Mouse (Mus musculus) forebrain, embryonic 11.5 days (tissue): Measurements from ENCODE around the gene Cyp4f39. TPM values are rescaled to one million over a fixed set of nuclear protein-coding genes. Genes with fewer than 3 reads are reported as not detected.
"Not testable (repeated sequence)": the region's sequence is repeated elsewhere in the genome, so short reads cannot be mapped to it uniquely, and the experiment has no call there.

Experiments
- ATAC-seq: fragments of 200-750 bp; cut with Nextera tagmentation; replicated peaks from 2 replicates; pipeline ENCODE4 v1.8.0; 2017; ENCODE audit warnings: moderate TSS enrichment; ENCODE audit not compliant: low FRiP score
- DNase-seq: peaks from one replicate; pipeline ENCODE4 v3.0.0-alpha.2; 2017; ENCODE audit warnings: low spot score
- H3K27ac ChIP-seq: fragments of 300-500 bp; sonication (generic); 2 replicates; pipeline ENCODE4 v1.5.1; 2014; ENCODE audit warnings: low read depth, low read length
- H3K27me3 ChIP-seq: fragments of 300-500 bp; sonication (generic); 2 replicates; pipeline ENCODE4 v1.6.1; 2014; ENCODE audit warnings: mild to moderate bottlenecking, low read length, mixed read lengths; ENCODE audit not compliant: control insufficient read depth, insufficient read depth
- H3K36me3 ChIP-seq: fragments of 300-500 bp; sonication (generic); 2 replicates; pipeline ENCODE4 v1.6.1; 2014; ENCODE audit warnings: mild to moderate bottlenecking, low read length, moderate library complexity, mixed read lengths; ENCODE audit not compliant: control insufficient read depth, insufficient read depth
- H3K4me1 ChIP-seq: fragments of 300-500 bp; sonication (generic); replicated peaks from 2 replicates; pipeline ENCODE4 v1.6.1; 2014; ENCODE audit warnings: low read length, mixed read lengths; ENCODE audit not compliant: control insufficient read depth, insufficient read depth
- H3K4me2 ChIP-seq: fragments of 300-500 bp; sonication (generic); 2 replicates; pipeline ENCODE4 v1.6.1; 2014; ENCODE audit warnings: low read depth, mild to moderate bottlenecking, low read length, moderate library complexity, mixed read lengths; ENCODE audit not compliant: severe bottlenecking
- H3K4me3 ChIP-seq: fragments of 300-500 bp; sonication (generic); 2 replicates; pipeline ENCODE4 v1.5.1; 2014; ENCODE audit warnings: low read depth, low read length
- H3K9ac ChIP-seq: fragments of 300-500 bp; sonication (generic); 2 replicates; pipeline ENCODE4 v1.6.1; 2014; ENCODE audit warnings: low read length
- H3K9me3 ChIP-seq: fragments of 300-500 bp; sonication (generic); 2 replicates; pipeline ENCODE4 v1.6.1; 2016; ENCODE audit warnings: low read length, mixed read lengths; ENCODE audit not compliant: control insufficient read depth
- WGBS: fragments of 180-500 bp; shearing (Covaris S2); extraction: QIAGEN DNeasy Blood & Tissue Kit; methylation state at CpG from one replicate; pipeline ENCODE4 v1.1.7; 2014; 5-methylcytosine and 5-hydroxymethylcytosine counted together
- polyA plus RNA-seq: library from polyadenylated mRNA; unstranded; fragments of >200 nt; fragmentation: Nextera tagmentation; extraction: Ambion mirVana; gene quantifications from 2 replicates; pipeline ENCODE4 v1.2.1, GENCODE M21; 2014

Gene Cyp4f39
- polyA plus RNA-seq, 1 experiment from 2014 or later, result 0.28 TPM

GRCm38 (mm10) chr17:32527748-32528147, 75.2 kb downstream of the Cyp4f39 start:
- peaks cover 3% of the 10 kb centered on the region; the same call in 1 of the 2 replicates for H3K4me1 ChIP-seq
- ATAC-seq (no peak), DNase-seq (no peak)
- no peak overlapping the region for H3K27ac ChIP-seq
- no peaks in the 10 kb centered on the region for H3K27me3 ChIP-seq
- H3K9me3 ChIP-seq, result no peaks in the 10 kb centered on the region
- no peak overlapping the region for H3K9ac ChIP-seq
- WGBS, result 87% methylated on average over 11 of the region's 11 CpGs
- H3K36me3 ChIP-seq, result no peaks in the 10 kb centered on the region
- no peak overlapping the region for H3K4me2 ChIP-seq
- no peak overlapping the region for H3K4me3 ChIP-seq

DNA sequence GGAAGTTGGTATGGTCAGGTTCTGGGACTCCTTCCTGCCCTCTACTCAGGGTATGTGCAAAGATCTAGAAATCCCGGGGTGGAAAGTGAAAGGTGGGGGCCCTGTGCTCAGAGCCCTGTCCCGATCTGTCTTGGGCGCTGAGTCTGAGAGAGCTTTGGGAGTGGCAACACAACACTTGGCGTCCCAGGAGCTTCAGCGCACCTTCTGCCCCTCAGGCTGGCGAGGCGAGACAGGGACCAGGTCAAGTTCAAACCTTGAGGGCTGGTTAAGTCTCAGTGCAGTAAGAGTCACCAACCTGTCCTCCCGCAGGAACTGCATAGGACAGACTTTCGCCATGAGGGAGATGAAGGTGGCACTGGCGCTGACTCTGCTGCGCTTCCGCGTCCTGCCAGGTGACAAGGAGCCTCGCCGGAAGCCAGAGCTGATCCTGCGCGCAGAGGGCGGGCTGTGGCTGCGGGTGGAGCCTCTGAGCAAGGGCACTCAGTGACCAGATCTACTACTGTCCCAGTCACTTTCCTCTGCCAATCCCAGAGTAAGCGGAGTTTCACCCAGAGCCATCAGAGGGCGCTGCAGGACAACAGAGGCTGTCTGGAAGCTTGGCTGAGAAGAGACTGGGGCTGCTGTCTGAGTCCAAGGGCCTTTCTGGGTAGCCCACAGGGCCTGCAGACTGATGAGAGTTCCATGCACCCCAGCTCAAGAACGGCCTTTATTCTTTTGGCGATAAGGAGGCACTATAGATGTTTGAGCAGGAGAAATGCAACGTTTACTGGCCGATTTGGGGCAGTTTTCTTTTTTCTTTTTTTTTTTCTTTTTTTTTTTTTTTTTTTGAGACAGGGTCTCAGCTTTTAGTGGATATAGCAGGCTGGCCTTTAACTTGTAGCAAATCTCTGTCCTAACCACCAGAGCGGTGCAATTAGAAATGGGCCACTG, 76.2 kb downstream of the Cyp4f39 start:
- Histone ChIP-seq H3K4me1 (peaks cover 3% of the 10 kb centered on the region; the same call in 1 of the 2 replicates), H3K4me3 (peak overlapping the region; percentile 19), H3K36me3 (no peaks in the 10 kb centered on the region), H3K9ac (peak overlapping the region; percentile 47), H3K27me3 (no peaks in the 10 kb centered on the region), H3K4me2 (peak overlapping the region; percentile 43), H3K9me3 (no peaks in the 10 kb centered on the region), H3K27ac (no peak overlapping the region)
- ATAC-seq (peak; percentile 49; the same call in 1 of the 2 replicates), DNase-seq (peak; percentile 92)
- WGBS, result 17% methylated on average over 26 of the region's 26 CpGs

DNA sequence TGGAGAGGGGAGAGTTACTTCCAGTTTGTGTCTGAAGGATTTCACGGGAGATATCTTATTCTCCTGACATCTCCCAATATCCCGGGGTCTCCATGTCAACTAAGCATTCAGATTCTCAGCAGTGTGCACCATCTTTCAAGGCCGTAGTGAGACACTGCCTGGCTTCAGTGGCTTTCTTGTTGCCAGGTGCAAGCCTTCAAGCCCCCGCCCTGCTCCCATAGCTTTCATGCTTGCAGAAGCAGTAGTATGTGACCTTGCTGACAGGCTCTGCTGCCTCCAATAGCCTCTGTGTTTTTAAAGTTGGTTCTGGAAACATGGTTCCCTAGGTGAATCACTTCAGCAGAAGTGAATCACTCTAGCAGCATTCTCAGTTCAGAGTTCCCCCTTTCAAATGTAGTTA, 79.8 kb downstream of the Cyp4f39 start:
- not testable (repeated sequence) for H3K9me3 ChIP-seq, H3K4me2 ChIP-seq, H3K4me3 ChIP-seq, H3K4me1 ChIP-seq, H3K9ac ChIP-seq, ATAC-seq, H3K27ac ChIP-seq, DNase-seq, H3K36me3 ChIP-seq, H3K27me3 ChIP-seq
- 63% methylated on average over 4 of the region's 4 CpGs for WGBS

DNA sequence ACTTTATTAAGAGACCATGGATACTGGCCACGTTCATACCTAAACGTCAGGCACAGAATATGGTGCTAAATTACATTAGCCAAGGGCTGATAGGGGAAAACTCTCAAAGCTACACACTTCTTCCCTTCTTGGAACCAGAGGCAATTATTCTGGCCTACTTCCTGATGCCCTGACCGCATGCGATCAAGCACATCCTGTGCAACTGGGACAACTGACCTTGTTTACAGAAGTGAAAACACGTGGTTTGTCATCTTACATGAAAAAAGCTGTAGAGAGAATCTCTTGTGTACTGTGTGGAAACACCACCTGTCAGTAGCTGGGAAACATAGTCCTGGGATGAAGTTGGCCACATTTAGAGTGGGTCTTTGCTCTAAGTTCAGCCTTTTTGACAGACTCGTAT, 81.5 kb downstream of the Cyp4f39 start:
- Histone ChIP-seq H3K4me3 (no peak overlapping the region), H3K27ac (no peak overlapping the region), H3K4me2 (no peak overlapping the region), H3K27me3 (no peaks in the 10 kb centered on the region), H3K9ac (no peak overlapping the region), H3K36me3 (no peaks in the 10 kb centered on the region), H3K4me1 (no peaks in the 10 kb centered on the region), H3K9me3 (no peaks in the 10 kb centered on the region)
- WGBS, result 85% methylated on average over 6 of the region's 6 CpGs
- DNase-seq (no peak), ATAC-seq (no peak)

DNA sequence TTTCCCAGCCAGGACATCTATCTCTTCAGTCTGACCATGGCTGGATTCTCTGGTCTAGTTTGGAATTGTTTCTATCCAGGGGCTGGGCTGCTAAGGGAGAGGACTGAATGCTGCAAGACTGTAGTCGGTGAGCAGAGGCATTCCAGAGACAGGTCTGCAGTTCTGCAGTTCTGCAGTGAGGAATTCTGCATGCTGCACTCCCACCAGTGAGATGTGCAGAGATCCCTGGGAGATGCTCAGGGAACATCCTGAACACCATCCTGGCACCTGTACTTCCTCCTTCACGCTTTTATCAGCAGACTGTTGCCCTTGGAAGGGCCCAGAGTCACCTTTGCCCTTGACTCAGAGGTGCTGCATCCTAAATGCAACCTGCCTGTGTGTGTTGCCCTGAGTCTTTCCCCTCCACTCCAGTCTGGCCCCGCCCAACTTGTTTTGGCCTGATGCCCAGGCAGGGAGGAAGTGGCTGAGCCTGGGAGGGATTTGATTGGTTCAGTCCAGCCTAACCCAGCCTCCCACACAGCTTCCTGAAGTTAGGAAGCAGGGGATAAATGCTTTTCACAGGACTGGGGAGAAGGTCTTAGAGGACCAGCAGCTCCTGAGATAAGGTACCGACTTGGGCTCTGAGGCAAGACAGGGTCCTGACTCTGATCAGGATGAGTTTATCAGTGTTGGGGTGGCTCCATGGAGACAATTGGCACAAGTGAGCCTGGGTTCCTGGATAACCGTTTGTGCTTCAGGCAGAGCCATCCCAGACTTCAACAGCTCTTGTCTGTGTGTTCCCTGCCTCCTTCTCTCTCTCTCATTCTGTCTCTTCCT, 83.7 kb downstream of the Cyp4f39 start, which contains the start of gene Cyp4f16:
TSS of gene Cyp4f16 (plus strand) at position 508 of the 816 bp plus-strand sequence.
- H3K27ac ChIP-seq, result not testable (repeated sequence)

DNA sequence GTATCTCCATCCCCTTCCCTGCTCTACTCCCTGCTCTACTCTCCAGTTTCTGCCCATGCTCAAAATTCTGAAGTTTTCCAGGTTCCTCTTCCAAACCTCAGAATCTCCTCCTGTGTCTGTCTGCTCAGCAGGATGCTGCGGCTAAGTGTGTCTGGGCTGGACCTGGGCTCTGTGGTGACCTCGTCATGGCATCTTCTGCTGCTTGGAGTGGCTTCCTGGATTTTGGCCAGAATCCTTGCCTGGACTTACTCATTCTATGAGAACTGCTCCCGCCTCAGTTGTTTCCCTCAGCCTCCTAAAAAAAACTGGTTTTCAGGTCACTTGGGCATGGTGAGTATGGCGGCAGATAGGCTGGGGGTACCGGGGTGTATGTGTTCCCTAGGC, 84.3 kb downstream of the Cyp4f39 start:
- Histone ChIP-seq H3K4me1 (no peaks in the 10 kb centered on the region), H3K36me3 (no peaks in the 10 kb centered on the region), H3K4me3 (peak overlapping the region; percentile 32; the same call in 1 of the 2 replicates), H3K9ac (peak overlapping the region; percentile 51), H3K9me3 (no peaks in the 10 kb centered on the region), H3K27me3 (no peaks in the 10 kb centered on the region), H3K4me2 (peak overlapping the region; percentile 52), H3K27ac (no peak overlapping the region)
- whole genome bisulfite sequencing, result 71% methylated on average over 5 of the region's 5 CpGs
- ATAC-seq (no peak), DNase-seq (no peak)

More for the DNA sequence above, 83.7 kb downstream of the Cyp4f39 start, which contains the start of gene Cyp4f16:
- not testable (repeated sequence) for H3K4me1 ChIP-seq, H3K36me3 ChIP-seq, H3K27me3 ChIP-seq, H3K9me3 ChIP-seq
- Histone ChIP-seq H3K4me2 (peak within 1 kb of the TSS; percentile 52), H3K4me3 (peak within 1 kb of the TSS; percentile 32), H3K9ac (peak within 1 kb of the TSS; percentile 51)
- ATAC-seq (peak; percentile 82), DNase-seq (peak; percentile 83)
- 12% methylated on average over 5 of the region's 5 CpGs for WGBS

Other genes starting within 250 kb of the Cyp4f39 start
- 130 and 143 TPM in 2 replicates for gene Brd4, start 168.0 kb upstream of the Cyp4f39 start, polyA plus RNA-seq
- gene Akap8, start 131.5 kb upstream of the Cyp4f39 start, polyA plus RNA-seq, result 70.5 and 78.4 TPM in 2 replicates
- 81.4 and 82.2 TPM in 2 replicates for gene Akap8l, start 102.1 kb upstream of the Cyp4f39 start, polyA plus RNA-seq
- gene Wiz, start 63.3 kb upstream of the Cyp4f39 start, polyA plus RNA-seq, result 55.2 and 56.2 TPM in 2 replicates
- gene Rasal3, start 49.1 kb upstream of the Cyp4f39 start, polyA plus RNA-seq, result 0.21 and 0.47 TPM in 2 replicates
- gene Pglyrp2, start 28.6 kb upstream of the Cyp4f39 start, polyA plus RNA-seq, result 0.11 TPM in 1 of 2 replicates, not detected in the other
- 6.6 and 7.9 TPM in 2 replicates for gene Cyp4f17, start 53.3 kb downstream of the Cyp4f39 start, polyA plus RNA-seq
- gene Cyp4f16, start 83.8 kb downstream of the Cyp4f39 start, polyA plus RNA-seq, result 13.4 and 13.5 TPM in 2 replicates
- not detected in 2 replicates for gene Cyp4f37, start 168.6 kb downstream of the Cyp4f39 start, polyA plus RNA-seq
- not detected in 2 replicates for gene Cyp4f40, start 206.2 kb downstream of the Cyp4f39 start, polyA plus RNA-seq
- 1.1 and 1.8 TPM in 2 replicates for gene Cyp4f15, start 232.9 kb downstream of the Cyp4f39 start, polyA plus RNA-seq